Mouse (Mus musculus) adrenal gland, postnatal 25 days (tissue): ENCODE data around the gene Tpst2. TPM values are rescaled to one million over a fixed set of nuclear protein-coding genes. Genes with fewer than 3 reads are reported as not detected.

Experiments
- DNase-seq: peaks from one replicate; pipeline ENCODE4 v3.0.0; 2021; ENCODE audit warnings: mixed read lengths
- long read RNA-seq: library from polyadenylated mRNA; stranded (forward); transcript quantifications from one replicate; pipeline ENCODE4 v2.0.0, GENCODE M21; 2021
- total RNA-seq: library from RNA; stranded (reverse); gene quantifications from 2 replicates; pipeline ENCODE4 v1.2.3, GENCODE M21; 2021

The Tpst2 gene
- 144 and 210 TPM in 2 replicates for total RNA-seq
- long read RNA-seq, transcript Tpst2-202 (6 exons, 1,741 nt) = minor isoform, 6 of 311 reads
- long read RNA-seq, transcript Tpst2-201 (7 exons, 1,835 nt) = major isoform, 212 of 311 reads
- long read RNA-seq, partial matches to known transcripts = 44 of 311 reads
- long read RNA-seq, other reads (novel, unspliced or antisense) = 49 of 311 reads

GRCm38 (mm10) chr5:112276267-112276873 lies at the start of gene Tpst2:
Gene Tpst2 (plus strand): TSS chr5:112276691.
- DNase-seq = peak; percentile 99

- peak; percentile 34 for DNase-seq
Measured at GRCm38 (mm10) chr5:112227354-112227753, 49.1 kb upstream of the Tpst2 start.

- DNase-seq = no peak
Measured at GRCm38 (mm10) chr5:112227898-112228239, 48.6 kb upstream of the Tpst2 start.

- DNase-seq = no peak
Measured at GRCm38 (mm10) chr5:112228240-112229076, 48.0 kb upstream of the Tpst2 start.

GRCm38 (mm10) chr5:112235806-112236205 lies 40.7 kb upstream of the Tpst2 start:
- no peak for DNase-seq

GRCm38 (mm10) chr5:112236631-112237030 lies 39.9 kb upstream of the Tpst2 start:
- DNase-seq = no peak

GRCm38 (mm10) chr5:112237439-112237838 lies 39.1 kb upstream of the Tpst2 start:
- no peak for DNase-seq

GRCm38 (mm10) chr5:112237866-112238570 lies 38.5 kb upstream of the Tpst2 start:
- no peak for DNase-seq

- no peak for DNase-seq
Measured at GRCm38 (mm10) chr5:112238781-112239482, 37.6 kb upstream of the Tpst2 start.

- peak; percentile 89 for DNase-seq
Measured at GRCm38 (mm10) chr5:112240761-112241160, 35.7 kb upstream of the Tpst2 start.

GRCm38 (mm10) chr5:112241849-112242248 lies 34.6 kb upstream of the Tpst2 start:
- no peak for DNase-seq

GRCm38 (mm10) chr5:112242361-112242778 lies 34.1 kb upstream of the Tpst2 start:
- DNase-seq = peak; percentile 41

- no peak for DNase-seq
Measured at GRCm38 (mm10) chr5:112243041-112243440, 33.5 kb upstream of the Tpst2 start.

GRCm38 (mm10) chr5:112243539-112244274 lies 32.8 kb upstream of the Tpst2 start:
- no peak for DNase-seq

- DNase-seq = no peak
Measured at GRCm38 (mm10) chr5:112244275-112244562, 32.3 kb upstream of the Tpst2 start.

- DNase-seq = no peak
Measured at GRCm38 (mm10) chr5:112244890-112245615, 31.4 kb upstream of the Tpst2 start.

GRCm38 (mm10) chr5:112247399-112247798 lies 29.1 kb upstream of the Tpst2 start:
- DNase-seq = no peak

GRCm38 (mm10) chr5:112249106-112249505 lies 27.4 kb upstream of the Tpst2 start:
- DNase-seq = peak; percentile 42

- peak; percentile 49 for DNase-seq
Measured at GRCm38 (mm10) chr5:112252400-112252799, 24.1 kb upstream of the Tpst2 start, which contains the start of gene Cryba4. Gene Cryba4 (minus strand): TSS chr5:112252518.

GRCm38 (mm10) chr5:112253169-112253568 lies 23.3 kb upstream of the Tpst2 start:
- DNase-seq = peak; percentile 47
